Mouse (Mus musculus): ENCODE data around the gene Gm3893. TPM values are rescaled to one million over a fixed set of nuclear protein-coding genes. Genes with fewer than 3 reads are reported as not detected.
"Not testable (repeated sequence)": the region's sequence is repeated elsewhere in the genome, so short reads cannot be mapped to it uniquely, and the experiment has no call there.

Gene Gm3893
- total RNA-seq (2021) = not detected

DNA sequence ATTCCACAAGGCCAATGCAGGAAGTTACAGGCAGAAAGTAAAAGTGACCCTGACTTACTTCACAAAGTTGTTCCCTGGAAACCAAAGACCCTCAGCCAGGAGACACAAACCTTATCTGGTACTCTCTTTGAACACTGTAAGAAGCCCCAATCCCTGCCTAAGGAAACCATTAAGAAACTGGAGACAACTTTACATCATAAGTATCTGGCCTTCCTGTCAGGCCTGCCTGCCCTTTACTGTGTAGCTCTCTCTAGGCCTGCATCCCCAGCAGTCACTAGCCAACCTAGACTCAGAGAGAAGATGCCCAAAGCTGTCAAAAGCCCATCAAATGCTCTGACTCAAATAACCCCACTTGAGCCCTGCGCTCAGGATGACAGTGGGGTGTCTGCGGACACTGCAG is at the start of gene Gm3893:
TSS of gene Gm3893 (plus strand) at position 301 of the 400 bp plus-strand sequence.
- intact Hi-C loops (cut with DNase I); DNase-seq: not testable (repeated sequence)

DNA sequence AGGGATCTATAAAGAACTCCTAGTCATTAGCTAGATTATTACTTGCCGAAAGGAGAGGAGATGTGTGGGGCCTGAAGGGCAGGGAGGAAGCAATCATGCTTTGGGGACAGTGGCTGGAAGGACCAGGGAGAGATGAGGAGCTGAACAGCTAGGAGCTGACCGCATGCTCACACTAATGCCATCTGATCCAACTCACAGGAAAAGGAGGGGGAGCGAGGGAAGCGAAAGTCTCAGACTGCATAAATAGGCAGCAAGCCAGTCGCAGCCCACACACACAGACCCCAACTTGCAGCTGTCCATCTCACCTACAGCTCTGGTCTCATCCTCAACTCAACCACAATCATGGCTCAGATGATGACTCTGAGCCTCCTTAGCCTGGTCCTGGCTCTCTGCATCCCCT is 23.5 kb downstream of the Gm3893 start, which contains the start of gene Gm13304:
TSS of gene Gm13304 (plus strand) at position 301 of the 400 bp plus-strand sequence.
- intact Hi-C loops (cut with DNase I); DNase-seq: not testable (repeated sequence)

Other genes with a start within 250 kb of the Gm3893 start
- gene Gm21541, start 187.6 kb upstream of the Gm3893 start, total RNA-seq (2021) = not detected
- 10 to 100 TPM; 43.5 to 46.2 TPM for gene Gm20878, start 149.6 kb upstream of the Gm3893 start, total RNA-seq (2021)
- 1 to 10 TPM; 3.9 to 4.0 TPM for gene Fam205a4, start 125.1 kb upstream of the Gm3893 start, total RNA-seq (2021)
- 1 to 10 TPM; 4.4 to 7.4 TPM for gene Gm21093, start 56.5 kb upstream of the Gm3893 start, total RNA-seq (2021)
- gene Gm13304, start 23.6 kb downstream of the Gm3893 start, total RNA-seq (2021) = 1 to 10 TPM in 1 of 2 experiments, not detected in 1; 7.7 TPM
- gene Gm13306, start 62.2 kb downstream of the Gm3893 start, total RNA-seq (2021) = 10 to 100 TPM; 19.8 to 24.4 TPM
- 1 to 10 TPM in 1 of 2 experiments, under 1 TPM in 1; 0.72 to 1.1 TPM for gene Gm13305, start 77.4 kb downstream of the Gm3893 start, total RNA-seq (2021)
- gene Gm10600, start 149.4 kb downstream of the Gm3893 start, total RNA-seq (2021) = 1 to 10 TPM; 6.6 to 7.0 TPM
- gene Ccl21b, start 164.6 kb downstream of the Gm3893 start, total RNA-seq (2021) = not detected
- not detected for gene Gm21953, start 203.1 kb downstream of the Gm3893 start, total RNA-seq (2021)
- under 1 TPM in 1 of 2 experiments, not detected in 1; 0.08 TPM for gene Fam205a3, start 227.1 kb downstream of the Gm3893 start, total RNA-seq (2021)